Comparison of ENCODE assay signal across 18 mouse cellular contexts in the genomic region with DNA sequence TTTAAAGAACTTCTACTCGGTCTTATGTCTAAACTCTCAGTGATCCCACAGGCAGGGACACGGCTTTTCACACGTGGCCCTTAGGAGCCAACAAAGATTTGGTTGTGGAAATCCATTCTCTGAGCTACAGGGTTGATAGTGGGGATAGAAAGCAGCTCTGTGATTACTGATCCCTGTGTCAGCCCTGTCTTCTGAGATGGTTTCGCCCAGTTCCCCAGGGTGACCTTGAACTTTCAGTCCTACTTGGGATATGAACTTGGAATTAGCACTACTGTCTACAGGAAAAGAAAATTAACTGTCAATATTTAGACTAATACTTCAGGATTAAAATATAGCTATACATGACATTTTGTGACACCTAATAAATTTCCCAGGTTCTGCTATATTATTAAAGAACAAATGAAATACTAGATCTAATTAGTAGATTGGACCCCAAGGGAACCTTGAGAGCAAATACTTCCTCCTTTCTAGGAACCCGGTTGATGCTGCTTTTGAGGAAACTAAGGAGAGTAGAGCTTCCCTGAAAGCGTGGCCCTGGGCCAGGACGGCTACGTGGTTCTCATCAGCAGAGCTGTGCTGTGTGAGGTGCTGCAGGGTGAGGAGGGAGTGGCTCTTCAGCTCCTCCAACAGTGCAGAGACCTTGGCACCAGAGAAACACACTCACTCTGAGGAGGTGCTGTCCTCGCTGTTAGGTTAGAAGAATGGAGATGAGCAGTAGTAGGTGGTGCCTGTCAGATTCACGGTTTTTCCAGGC. TPM values are rescaled to one million over a fixed set of nuclear protein-coding genes. Genes with fewer than 3 reads are reported as not detected.
DNase-seq lines count a peak whose midpoint lies in the region; ATAC-seq and TF ChIP-seq lines count a peak whose summit lies in the region.
"Had no signal": no experiment of that assay in that cellular context is flagged by ENCODE, and none has a peak within 500 bp of the region (broad histone marks: within the 10 kb centered on the region; RNA-seq: fewer than 3 reads in every experiment).

No protein-coding gene starts in this region.

- no peak for ATAC-seq in heart, embryonic 12.5 days (ENCODE audit: insufficient number of reproducible peaks, low FRiP score)
- ATAC-seq in intestine, embryonic 16.5 days, result peak; percentile 77
- no peak for ATAC-seq in forebrain, postnatal 0 days
- ATAC-seq: forebrain, embryonic 13.5 days; inflammation-experienced regulatory T-cells, adult 6 months had no signal

- no peak for TF ChIP-seq CTCF in forebrain, postnatal 0 days (IDR thresholded peaks at IDR 0.05; ENCODE audit: low read depth)

- no peak overlapping the region for H3K27ac ChIP-seq in heart, embryonic 12.5 days (ENCODE audit: poor library complexity, severe bottlenecking)
- no peak overlapping the region for H3K27ac ChIP-seq in intestine, embryonic 16.5 days (ENCODE audit: low read length)
- H3K27ac ChIP-seq in forebrain, postnatal 0 days (ENCODE audit: low read depth, low read length), result no peak overlapping the region
- H3K27ac ChIP-seq: forebrain, embryonic 13.5 days; gastrocnemius, adult 2 months; limb, embryonic 10.5 days; liver, embryonic 14.5 days had no signal

- H3K4me3 ChIP-seq in heart, embryonic 12.5 days, result no peak overlapping the region
- no peak overlapping the region for H3K4me3 ChIP-seq in intestine, embryonic 16.5 days (ENCODE audit: low read length)
- no peak overlapping the region for H3K4me3 ChIP-seq in forebrain, postnatal 0 days (ENCODE audit: low read depth, low read length)
- H3K4me3 ChIP-seq: forebrain, embryonic 13.5 days; gastrocnemius, adult 2 months; limb, embryonic 10.5 days had no signal

- no peak overlapping the region for H3K9ac ChIP-seq in heart, embryonic 12.5 days
- no peak overlapping the region for H3K9ac ChIP-seq in intestine, embryonic 16.5 days (ENCODE audit: low read depth, low read length)
- no peak overlapping the region for H3K9ac ChIP-seq in forebrain, postnatal 0 days
- H3K9ac ChIP-seq: forebrain, embryonic 13.5 days; liver, embryonic 14.5 days had no signal

- H3K4me2 ChIP-seq in heart, embryonic 12.5 days, result no peak overlapping the region
- no peak overlapping the region for H3K4me2 ChIP-seq in intestine, embryonic 16.5 days (ENCODE audit: low read depth, low read length)
- no peak overlapping the region for H3K4me2 ChIP-seq in forebrain, postnatal 0 days (ENCODE audit: low read depth)
- H3K4me2 ChIP-seq: forebrain, embryonic 13.5 days had no signal

- no peaks in the 10 kb centered on the region for H3K9me3 ChIP-seq in heart, embryonic 12.5 days (replicated peaks)
- no peaks in the 10 kb centered on the region for H3K9me3 ChIP-seq in intestine, embryonic 16.5 days (ENCODE audit: control insufficient read depth, low read length)
- no peaks in the 10 kb centered on the region for H3K9me3 ChIP-seq in forebrain, postnatal 0 days (ENCODE audit: low read length)
- H3K9me3 ChIP-seq: forebrain, embryonic 13.5 days; limb, embryonic 10.5 days had no signal

- DNase-seq in adrenal gland, adult (ENCODE audit: inconsistent age in 2 of 2, low spot score in 1 of 2), result peak; percentile 58 to 72
- DNase-seq in adrenal gland, postnatal 4 days (ENCODE audit: low spot score in 2 of 2), result no peak
- DNase-seq in heart, postnatal 4 days, result peak; percentile 18
- peak; percentile 32 for DNase-seq in R1 (ENCODE audit: low read depth, low spot score)
- DNase-seq in forebrain, postnatal 0 days, result no peak
- no peak for DNase-seq in kidney, adult 18-20 months
- DNase-seq: cerebellum, postnatal 36 days; gastrocnemius, adult 2 months; heart, postnatal 10 days; kidney, postnatal 14 days; layer of hippocampus, postnatal 36 days; lung, postnatal 10 days had no signal

- H3K4me1 ChIP-seq in heart, embryonic 12.5 days (replicated peaks), result 0 out of 2 replicates have a peak, but pooled peaks cover 9% of the 10 kb centered on the region
- peaks cover 4% of the 10 kb centered on the region; the same call in 1 of the 2 replicates for H3K4me1 ChIP-seq in intestine, embryonic 16.5 days (ENCODE audit: control insufficient read depth, insufficient read depth, low read length)
- H3K4me1 ChIP-seq in forebrain, postnatal 0 days (ENCODE audit: insufficient read depth), result no peaks in the 10 kb centered on the region
- H3K4me1 ChIP-seq: forebrain, embryonic 13.5 days; limb, embryonic 10.5 days had no signal

- peaks cover 4% of the 10 kb centered on the region; the same call in 1 of the 2 replicates for H3K36me3 ChIP-seq in heart, embryonic 12.5 days
- no peaks in the 10 kb centered on the region; the same call in 1 of the 2 replicates for H3K36me3 ChIP-seq in intestine, embryonic 16.5 days (ENCODE audit: control insufficient read depth, insufficient read depth, low read length)
- no peaks in the 10 kb centered on the region for H3K36me3 ChIP-seq in forebrain, postnatal 0 days (ENCODE audit: insufficient read depth)

- no peaks in the 10 kb centered on the region for H3K27me3 ChIP-seq in heart, embryonic 12.5 days (replicated peaks)
- H3K27me3 ChIP-seq in intestine, embryonic 16.5 days (replicated peaks; ENCODE audit: control insufficient read depth, insufficient read depth, low read length), result no peaks in the 10 kb centered on the region
- no peaks in the 10 kb centered on the region for H3K27me3 ChIP-seq in forebrain, postnatal 0 days (ENCODE audit: insufficient read depth, low read length)
- H3K27me3 ChIP-seq: forebrain, embryonic 13.5 days had no signal

- WGBS in heart, embryonic 12.5 days, result 67% methylated on average over 10 of the region's 10 CpGs
- 66% methylated on average over 10 of the region's 10 CpGs for WGBS in intestine, embryonic 16.5 days
- 85% methylated on average over 10 of the region's 10 CpGs for WGBS in forebrain, postnatal 0 days

RNA-seq across cellular contexts. Expression of a gene that starts 10.2 kb away (rescaled TPM):
- 10 to 100 TPM; 53.7 to 54.1 TPM for total RNA-seq in adrenal gland, postnatal 4 days (2021)
- 10 to 100 TPM; 28.6 to 32.2 TPM for total RNA-seq in heart, postnatal 4 days (2021)
- 82.4 and 84.5 TPM in 2 replicates for polyA plus RNA-seq in heart, embryonic 12.5 days (2016; fragmentation: Nextera tagmentation; extraction: Ambion mirVana)
- 125 and 135 TPM in 2 replicates for polyA plus RNA-seq in intestine, embryonic 16.5 days (2015; fragmentation: Nextera tagmentation; extraction: Ambion mirVana)
- total RNA-seq in forebrain, postnatal 0 days (2014; rRNA removed), result 105 and 125 TPM in 2 replicates
- 186 and 200 TPM in 2 replicates for polyA plus RNA-seq in forebrain, postnatal 0 days (2015; fragmentation: Nextera tagmentation; extraction: Ambion mirVana)

RNA-seq across cellular contexts. Expression of a gene that starts 16.3 kb away (rescaled TPM):
- total RNA-seq in adrenal gland, postnatal 4 days (2021), result 10 to 100 TPM; 36.2 to 42.9 TPM
- total RNA-seq in heart, postnatal 4 days (2021), result 10 to 100 TPM; 25.4 to 28.0 TPM
- 36.8 and 37.5 TPM in 2 replicates for polyA plus RNA-seq in heart, embryonic 12.5 days (2016; fragmentation: Nextera tagmentation; extraction: Ambion mirVana)
- 56.3 and 59.6 TPM in 2 replicates for polyA plus RNA-seq in intestine, embryonic 16.5 days (2015; fragmentation: Nextera tagmentation; extraction: Ambion mirVana)
- 46.3 and 50.9 TPM in 2 replicates for total RNA-seq in forebrain, postnatal 0 days (2014; rRNA removed)
- polyA plus RNA-seq in forebrain, postnatal 0 days (2015; fragmentation: Nextera tagmentation; extraction: Ambion mirVana), result 59.3 and 59.8 TPM in 2 replicates

RNA-seq across cellular contexts. Expression of a gene that starts 56.3 kb away (rescaled TPM):
- total RNA-seq in adrenal gland, postnatal 4 days (2021), result 100 to 1,000 TPM; 101 to 102 TPM
- total RNA-seq in heart, postnatal 4 days (2021), result 100 to 1,000 TPM; 128 to 133 TPM
- polyA plus RNA-seq in heart, embryonic 12.5 days (2016; fragmentation: Nextera tagmentation; extraction: Ambion mirVana), result 111 and 114 TPM in 2 replicates
- 23.0 and 44.7 TPM in 2 replicates for polyA plus RNA-seq in intestine, embryonic 16.5 days (2015; fragmentation: Nextera tagmentation; extraction: Ambion mirVana)
- 142 TPM in 2 replicates for total RNA-seq in forebrain, postnatal 0 days (2014; rRNA removed)
- 101 and 104 TPM in 2 replicates for polyA plus RNA-seq in forebrain, postnatal 0 days (2015; fragmentation: Nextera tagmentation; extraction: Ambion mirVana)

Comparison
In these comparisons a context has a peak if more than half of its experiments do, and no peak if none do; other contexts are left out.
1. DNase-seq: peak in adrenal gland, adult (2 of 2), heart, postnatal 4 days (single experiment) and R1 (single experiment); none in adrenal gland, postnatal 4 days (0 of 2), forebrain, postnatal 0 days (single experiment) and kidney, adult 18-20 months (single experiment).